Mouse (Mus musculus): Measurements from ENCODE around the gene Ubxn6. TPM values are rescaled to one million over a fixed set of nuclear protein-coding genes. Genes with fewer than 3 reads are reported as not detected.

Gene Ubxn6
- total RNA-seq, 2 experiments from 2014 or later = 47.7 to 50.9 TPM

Other genes with a start within 250 kb of the Ubxn6 start
- 1 to 10 TPM; 3.8 to 4.3 TPM for gene Zfp119a, start 196.1 kb downstream of the Ubxn6 start, total RNA-seq (2021)
- 1 to 10 TPM; 2.1 to 2.7 TPM for gene Zfp959, start 182.9 kb downstream of the Ubxn6 start, total RNA-seq (2021)
- gene Zfp119b, start 125.5 kb downstream of the Ubxn6 start, total RNA-seq (2021) = 1 to 10 TPM; 2.6 to 2.7 TPM
- not detected for gene Ebi3, start 122.4 kb downstream of the Ubxn6 start, total RNA-seq (2021)
- 1 to 10 TPM; 7.8 to 8.8 TPM for gene Yju2, start 115.9 kb downstream of the Ubxn6 start, total RNA-seq (2021)
- gene Shd, start 104.6 kb downstream of the Ubxn6 start, total RNA-seq (2021) = not detected
- not detected for gene Fsd1, start 88.5 kb downstream of the Ubxn6 start, total RNA-seq (2021)
- gene Stap2, start 69.4 kb downstream of the Ubxn6 start, total RNA-seq (2021) = 1 to 10 TPM; 2.5 to 3.0 TPM
- 10 to 100 TPM; 40.6 to 50.2 TPM for gene Mpnd, start 69.3 kb downstream of the Ubxn6 start, total RNA-seq (2021)
- 10 to 100 TPM in 1 of 2 experiments, 1 to 10 TPM in 1; 9.9 to 10.6 TPM for gene Sh3gl1, start 38.4 kb downstream of the Ubxn6 start, total RNA-seq (2021)
- gene Chaf1a, start 34.6 kb downstream of the Ubxn6 start, total RNA-seq (2021) = 1 to 10 TPM; 1.3 to 1.4 TPM
- gene Hdgfl2, start 4.6 kb upstream of the Ubxn6 start, total RNA-seq (2021) = 10 to 100 TPM; 20.2 to 26.5 TPM
- gene Plin4, start 34.8 kb upstream of the Ubxn6 start, total RNA-seq (2021) = 100 to 1,000 TPM; 242 to 290 TPM
- gene Plin5, start 42.6 kb upstream of the Ubxn6 start, total RNA-seq (2021) = 10 to 100 TPM; 26.5 to 43.5 TPM
- 10 to 100 TPM; 14.9 to 15.7 TPM for gene Lrg1, start 47.0 kb upstream of the Ubxn6 start, total RNA-seq (2021)
- 1 to 10 TPM; 2.8 to 2.9 TPM for gene Sema6b, start 65.3 kb upstream of the Ubxn6 start, total RNA-seq (2021)
- gene Tnfaip8l1, start 87.4 kb upstream of the Ubxn6 start, total RNA-seq (2021) = under 1 TPM; 0.41 to 0.64 TPM
- 10 to 100 TPM; 16.9 to 17.6 TPM for gene Mydgf, start 108.9 kb upstream of the Ubxn6 start, total RNA-seq (2021)
- 10 to 100 TPM; 31.6 to 32.2 TPM for gene Dpp9, start 143.9 kb upstream of the Ubxn6 start, total RNA-seq (2021)
- gene Fem1a, start 181.8 kb upstream of the Ubxn6 start, total RNA-seq (2021) = 100 to 1,000 TPM; 152 TPM
- 1 to 10 TPM; 2.0 to 3.2 TPM for gene Ticam1, start 201.8 kb upstream of the Ubxn6 start, total RNA-seq (2021)
- gene Plin3, start 217.8 kb upstream of the Ubxn6 start, total RNA-seq (2021) = 10 to 100 TPM; 44.4 to 45.7 TPM
- not detected for gene Arrdc5, start 225.3 kb upstream of the Ubxn6 start, total RNA-seq (2021)
- gene Uhrf1, start 228.3 kb upstream of the Ubxn6 start, total RNA-seq (2021) = 1 to 10 TPM; 1.4 to 3.0 TPM

All from gastrocnemius, postnatal 36 days (tissue).